Mouse (Mus musculus): ENCODE results near the gene Tnr. TPM values are rescaled to one million over a fixed set of nuclear protein-coding genes. Genes with fewer than 3 reads are reported as not detected.

Tnr gene
- polyA plus RNA-seq, 1 experiment from 2014 or later = 0.69 TPM

DNA sequence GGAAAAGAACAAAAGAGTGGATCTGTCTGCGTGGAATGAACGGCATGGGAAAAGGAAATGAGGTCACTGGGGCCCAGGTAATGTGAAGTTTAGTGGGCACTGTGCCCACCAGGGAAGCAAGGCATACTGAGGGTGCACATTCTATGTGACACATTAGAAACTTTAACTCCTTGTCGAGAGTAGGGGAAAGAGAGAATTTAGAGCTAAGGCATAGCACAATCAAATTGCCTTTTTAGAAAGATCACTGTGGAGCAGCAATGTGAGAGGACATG, 218.4 kb downstream of the Tnr start:
- H3K9ac ChIP-seq = no peak overlapping the region
- 44% methylated on average over 3 of the region's 3 CpGs for WGBS
- H3K27ac ChIP-seq = no peak overlapping the region
- H3K4me2 ChIP-seq = no peak overlapping the region
- no peaks in the 10 kb centered on the region for H3K36me3 ChIP-seq
- no peak overlapping the region for H3K4me3 ChIP-seq (replicated peaks)
- no peaks in the 10 kb centered on the region for H3K4me1 ChIP-seq
- ATAC-seq (ENCODE audit: insufficient read depth, low FRiP score, low read depth) = no peak
- no peaks in the 10 kb centered on the region for H3K27me3 ChIP-seq (replicated peaks)
- no peaks in the 10 kb centered on the region for H3K9me3 ChIP-seq

DNA sequence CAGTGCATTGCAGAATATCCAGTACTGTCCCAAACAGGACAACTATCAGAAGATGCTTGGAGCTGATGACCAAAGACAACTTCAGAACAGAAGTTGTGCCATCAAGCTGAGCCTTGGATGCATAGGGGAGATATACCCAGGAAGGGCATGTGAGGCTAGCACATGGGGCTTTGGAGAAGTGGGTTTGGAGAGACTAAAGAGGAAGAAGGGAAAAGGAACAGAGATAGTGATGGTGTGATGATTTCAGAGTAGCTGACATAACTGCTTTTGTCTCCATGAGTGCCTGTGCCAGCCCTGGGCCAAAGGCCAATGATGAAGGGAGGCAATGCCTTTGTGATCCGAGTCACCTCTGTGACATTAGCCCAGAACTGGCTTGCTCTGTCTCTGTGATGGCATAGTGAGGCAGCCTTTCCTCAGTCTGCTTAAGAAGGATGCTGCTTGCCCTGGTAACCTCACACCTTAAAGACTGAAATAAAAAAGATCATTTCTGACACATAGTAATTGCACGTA, 220.2 kb downstream of the Tnr start:
- H3K4me2 ChIP-seq = no peak overlapping the region
- no peaks in the 10 kb centered on the region for H3K27me3 ChIP-seq (replicated peaks)
- no peak overlapping the region for H3K27ac ChIP-seq
- WGBS = 77% methylated on average over 2 of the region's 2 CpGs
- no peak for ATAC-seq (ENCODE audit: insufficient read depth, low FRiP score, low read depth)
- H3K9ac ChIP-seq = no peak overlapping the region
- no peak overlapping the region for H3K4me3 ChIP-seq (replicated peaks)
- no peaks in the 10 kb centered on the region for H3K9me3 ChIP-seq
- no peaks in the 10 kb centered on the region for H3K4me1 ChIP-seq
- no peaks in the 10 kb centered on the region for H3K36me3 ChIP-seq

DNA sequence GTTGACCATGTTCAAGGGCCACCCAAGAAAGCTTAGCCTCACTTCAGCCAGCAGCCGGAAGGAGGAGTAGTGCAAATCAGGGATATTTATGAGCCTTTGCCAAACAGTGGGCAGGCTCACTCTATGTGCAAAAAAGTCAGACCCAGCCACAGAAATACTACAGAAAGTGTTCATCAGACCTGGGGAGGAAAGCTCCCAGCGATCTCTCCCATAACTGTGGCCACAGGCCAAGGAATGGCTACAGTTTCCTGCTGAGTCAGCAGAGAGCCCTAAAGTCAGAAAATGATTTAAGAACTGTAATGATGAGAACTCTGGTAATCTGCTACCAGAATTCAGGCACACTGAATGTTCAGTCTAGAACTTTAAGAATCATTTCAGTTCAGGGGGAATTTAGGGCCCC, 221.7 kb downstream of the Tnr start:
- Histone ChIP-seq H3K4me1 (no peaks in the 10 kb centered on the region), H3K27ac (no peak overlapping the region), H3K36me3 (no peaks in the 10 kb centered on the region), H3K27me3 (replicated peaks) (no peaks in the 10 kb centered on the region), H3K4me3 (replicated peaks) (no peak overlapping the region), H3K4me2 (no peak overlapping the region), H3K9me3 (no peaks in the 10 kb centered on the region), H3K9ac (no peak overlapping the region)
- 58% methylated on average over 2 of the region's 2 CpGs for WGBS
- no peak for ATAC-seq (ENCODE audit: insufficient read depth, low FRiP score, low read depth)

DNA sequence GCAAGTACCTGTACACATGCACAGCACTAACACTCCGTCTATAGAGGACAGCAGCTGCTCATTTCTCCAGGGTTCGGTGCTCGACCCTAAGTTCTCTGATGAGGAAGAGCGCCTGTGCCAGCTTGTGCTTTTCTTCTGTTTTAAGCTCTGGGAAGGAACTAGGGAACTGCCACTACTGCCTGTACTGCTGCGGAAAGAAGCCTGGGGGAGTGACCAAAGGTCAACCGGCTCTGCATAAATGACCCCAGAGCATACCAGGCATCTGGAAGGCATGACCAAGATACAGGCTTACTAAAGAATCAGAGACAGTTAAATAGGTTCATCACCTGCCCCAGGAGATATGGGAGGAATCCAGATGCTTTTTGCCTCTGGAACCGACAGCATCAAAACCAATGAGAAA, 224.4 kb downstream of the Tnr start:
- no peaks in the 10 kb centered on the region for H3K36me3 ChIP-seq
- 72% methylated on average over 7 of the region's 7 CpGs for WGBS
- no peaks in the 10 kb centered on the region for H3K9me3 ChIP-seq
- no peaks in the 10 kb centered on the region for H3K4me1 ChIP-seq
- H3K27me3 ChIP-seq (replicated peaks) = no peaks in the 10 kb centered on the region
- H3K27ac ChIP-seq = no peak overlapping the region
- no peak overlapping the region for H3K4me3 ChIP-seq (replicated peaks)
- ATAC-seq (ENCODE audit: insufficient read depth, low FRiP score, low read depth) = no peak
- H3K4me2 ChIP-seq = no peak overlapping the region
- no peak overlapping the region for H3K9ac ChIP-seq

DNA sequence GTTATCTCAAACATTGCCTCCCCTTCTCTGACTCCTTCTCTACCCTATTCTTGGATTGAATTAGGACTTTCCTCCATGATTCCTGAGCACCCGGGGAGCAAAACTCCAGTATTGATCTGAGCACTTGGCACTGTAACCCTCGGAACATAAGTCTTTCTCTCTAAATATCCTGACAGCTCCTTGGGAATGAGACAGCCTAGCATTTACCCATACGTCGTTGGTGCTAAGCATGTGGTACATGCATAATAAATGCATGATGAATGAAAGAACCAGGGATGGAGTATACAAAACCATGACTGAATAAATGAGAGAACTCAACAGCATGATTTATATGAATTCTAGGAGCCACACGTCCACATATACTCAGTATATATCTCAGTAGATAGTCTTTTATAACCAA, 226.8 kb downstream of the Tnr start:
- H3K27ac ChIP-seq = no peak overlapping the region
- WGBS = 45% methylated on average over 5 of the region's 5 CpGs
- ATAC-seq (ENCODE audit: insufficient read depth, low FRiP score, low read depth) = no peak

DNA sequence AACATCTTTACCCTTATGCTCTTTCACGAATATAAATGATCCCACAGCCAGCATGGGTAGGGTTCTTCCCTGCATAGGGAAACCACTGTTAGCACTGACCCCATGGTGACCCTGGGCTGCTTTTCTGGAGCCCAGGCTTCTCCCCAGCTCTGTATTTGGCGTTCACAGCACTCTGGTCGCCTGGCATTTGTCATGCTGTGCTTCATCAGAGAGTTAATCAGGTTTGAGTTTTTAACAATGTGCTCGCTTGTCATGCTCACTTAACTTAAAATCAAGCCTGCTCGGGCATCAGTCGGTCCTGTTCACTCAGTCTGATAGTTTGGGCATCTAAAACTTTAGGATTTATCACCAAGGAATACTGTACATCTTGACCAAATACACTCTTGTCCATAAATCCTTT, 227.3 kb downstream of the Tnr start:
- Histone ChIP-seq H3K4me2 (no peak overlapping the region), H3K9ac (no peak overlapping the region), H3K9me3 (no peaks in the 10 kb centered on the region), H3K4me1 (no peaks in the 10 kb centered on the region), H3K36me3 (no peaks in the 10 kb centered on the region), H3K27me3 (replicated peaks) (no peaks in the 10 kb centered on the region), H3K4me3 (replicated peaks) (no peak overlapping the region), H3K27ac (no peak overlapping the region)
- ATAC-seq (ENCODE audit: insufficient read depth, low FRiP score, low read depth) = no peak
- 42% methylated on average over 6 of the region's 6 CpGs for WGBS

More for the DNA sequence above, 226.8 kb downstream of the Tnr start:
- no peaks in the 10 kb centered on the region for H3K27me3 ChIP-seq (replicated peaks)
- H3K4me1 ChIP-seq = no peaks in the 10 kb centered on the region
- no peaks in the 10 kb centered on the region for H3K36me3 ChIP-seq
- H3K4me3 ChIP-seq (replicated peaks) = no peak overlapping the region
- no peak overlapping the region for H3K9ac ChIP-seq
- H3K9me3 ChIP-seq = no peaks in the 10 kb centered on the region
- no peak overlapping the region for H3K4me2 ChIP-seq

DNA sequence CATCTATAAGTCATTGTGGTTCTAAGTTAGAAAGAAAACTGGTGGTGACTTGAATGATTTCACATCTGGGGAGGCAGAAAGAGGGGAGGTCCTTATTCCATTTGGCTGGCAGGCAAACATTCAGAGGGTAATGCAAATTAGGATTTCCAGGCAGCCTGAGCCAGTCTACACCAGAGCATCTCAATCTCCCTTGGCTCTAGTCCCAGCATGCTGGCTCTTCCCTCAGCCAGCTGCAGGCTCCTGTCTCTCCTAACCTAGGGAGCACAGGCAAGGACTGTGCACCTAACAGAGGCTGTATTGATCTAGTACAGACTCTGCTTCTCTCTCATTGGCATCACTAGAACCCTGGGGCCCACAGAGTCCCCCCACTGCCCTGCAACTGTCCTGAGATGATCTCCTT, 237.4 kb downstream of the Tnr start:
- no peaks in the 10 kb centered on the region for H3K9me3 ChIP-seq

DNA sequence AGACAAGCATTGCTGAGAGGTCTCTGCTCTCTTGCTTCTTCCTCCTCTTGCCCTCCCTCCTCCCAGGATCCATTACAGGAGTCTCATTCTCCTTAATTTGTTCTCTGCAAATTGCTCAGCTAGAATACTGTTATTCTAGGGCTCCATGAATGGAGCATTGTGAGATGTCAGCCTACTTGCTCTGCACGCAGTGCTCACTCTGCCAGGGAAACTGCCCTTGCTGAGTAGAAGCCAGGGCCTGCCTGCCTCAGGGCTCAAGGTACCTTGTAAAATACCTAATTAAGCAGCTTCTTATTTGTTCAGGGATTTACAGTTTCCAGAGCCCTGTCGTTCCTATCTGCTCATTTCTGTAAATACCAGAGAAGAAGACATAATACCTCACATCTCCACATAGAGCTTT, 240.3 kb downstream of the Tnr start:
- Histone ChIP-seq H3K27me3 (replicated peaks) (no peaks in the 10 kb centered on the region), H3K36me3 (no peaks in the 10 kb centered on the region), H3K9ac (no peak overlapping the region), H3K4me3 (replicated peaks) (no peak overlapping the region), H3K27ac (no peak overlapping the region), H3K4me1 (no peaks in the 10 kb centered on the region), H3K9me3 (no peaks in the 10 kb centered on the region), H3K4me2 (no peak overlapping the region)
- 77% methylated on average over 2 of the region's 2 CpGs for WGBS
- no peak for ATAC-seq (ENCODE audit: insufficient read depth, low FRiP score, low read depth)

More for the DNA sequence above, 237.4 kb downstream of the Tnr start:
- Histone ChIP-seq H3K4me3 (replicated peaks) (no peak overlapping the region), H3K27me3 (replicated peaks) (no peaks in the 10 kb centered on the region), H3K9ac (no peak overlapping the region), H3K36me3 (no peaks in the 10 kb centered on the region), H3K4me2 (no peak overlapping the region), H3K4me1 (no peaks in the 10 kb centered on the region), H3K27ac (no peak overlapping the region)
- no peak for ATAC-seq (ENCODE audit: insufficient read depth, low FRiP score, low read depth)

DNA sequence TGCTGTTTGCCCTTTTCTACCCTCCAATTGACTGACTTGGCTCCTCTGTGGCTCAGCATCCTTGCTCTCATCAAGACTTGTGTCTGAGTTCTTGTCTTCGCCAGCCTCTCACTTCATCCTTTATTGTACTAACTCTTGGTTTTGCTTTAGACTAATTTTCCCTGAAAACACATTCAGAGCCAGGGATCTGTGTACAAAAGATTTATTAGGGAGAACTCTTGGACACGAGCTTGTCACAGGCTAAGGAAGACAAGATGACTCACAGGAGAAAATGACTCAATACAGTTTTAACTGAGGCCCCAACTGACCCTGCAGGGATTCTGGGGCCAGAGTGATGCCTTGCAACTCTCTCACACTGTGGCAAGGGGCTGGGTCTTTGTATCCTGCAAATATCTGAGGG, 241.3 kb downstream of the Tnr start:
- Histone ChIP-seq H3K27me3 (replicated peaks) (no peaks in the 10 kb centered on the region), H3K4me3 (replicated peaks) (no peak overlapping the region), H3K27ac (no peak overlapping the region), H3K4me1 (no peaks in the 10 kb centered on the region), H3K9me3 (no peaks in the 10 kb centered on the region), H3K36me3 (no peaks in the 10 kb centered on the region), H3K9ac (no peak overlapping the region), H3K4me2 (no peak overlapping the region)
- 63% methylated on average over 2 of the region's 2 CpGs for WGBS
- ATAC-seq (ENCODE audit: insufficient read depth, low FRiP score, low read depth) = no peak

DNA sequence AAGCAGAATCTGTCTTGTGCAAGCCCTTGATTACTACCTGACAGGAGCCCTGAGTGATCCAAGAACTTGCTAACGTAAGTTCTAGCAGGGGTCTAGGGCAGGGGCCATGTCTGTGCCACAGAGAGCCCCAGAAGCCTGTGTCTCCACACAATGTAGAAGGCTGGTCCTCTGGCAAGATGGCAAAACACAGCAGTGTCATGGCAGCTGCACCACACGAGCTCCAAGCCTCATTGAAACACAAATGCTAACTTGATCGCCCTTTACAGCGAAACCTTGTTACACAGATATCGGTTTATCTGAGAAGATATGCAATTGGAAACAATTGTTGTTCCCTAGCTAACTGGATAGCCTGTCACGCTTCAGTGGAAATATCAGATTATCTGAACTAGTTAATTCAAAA, 246.4 kb downstream of the Tnr start:
- ATAC-seq (ENCODE audit: insufficient read depth, low FRiP score, low read depth) = no peak
- no peak overlapping the region for H3K27ac ChIP-seq
- H3K27me3 ChIP-seq (replicated peaks) = no peaks in the 10 kb centered on the region
- H3K4me2 ChIP-seq = no peak overlapping the region
- H3K36me3 ChIP-seq = no peaks in the 10 kb centered on the region
- WGBS = 70% methylated on average over 6 of the region's 6 CpGs
- H3K9ac ChIP-seq = no peak overlapping the region
- H3K9me3 ChIP-seq = no peaks in the 10 kb centered on the region
- H3K4me1 ChIP-seq = no peaks in the 10 kb centered on the region
- H3K4me3 ChIP-seq (replicated peaks) = no peak overlapping the region

DNA sequence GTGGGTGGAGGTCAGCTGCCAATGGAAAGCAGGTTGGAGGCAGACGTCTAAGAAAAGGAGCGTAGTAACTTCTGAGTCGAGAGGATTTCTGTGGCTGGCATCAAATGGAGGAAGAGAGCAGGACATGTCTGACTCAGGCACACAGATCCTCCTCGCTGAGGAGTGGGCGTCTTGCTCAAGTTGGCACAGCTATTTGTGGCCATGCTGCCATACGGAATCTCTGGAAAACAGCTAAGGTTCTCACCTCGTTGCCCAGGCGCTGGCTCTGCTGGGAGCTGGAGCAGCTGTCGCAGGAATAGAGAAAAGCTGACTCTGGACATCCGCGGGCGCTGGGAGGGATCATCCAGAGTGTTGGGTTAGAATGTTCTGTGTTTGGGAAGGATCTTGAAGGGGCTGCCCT, 250.1 kb downstream of the Tnr start:
- Histone ChIP-seq H3K36me3 (no peaks in the 10 kb centered on the region), H3K9ac (no peak overlapping the region), H3K27me3 (replicated peaks) (no peaks in the 10 kb centered on the region), H3K9me3 (no peaks in the 10 kb centered on the region), H3K4me2 (no peak overlapping the region), H3K4me3 (replicated peaks) (no peak overlapping the region), H3K27ac (no peak overlapping the region), H3K4me1 (no peaks in the 10 kb centered on the region)
- WGBS = 76% methylated on average over 12 of the region's 12 CpGs
- ATAC-seq (ENCODE audit: insufficient read depth, low FRiP score, low read depth) = no peak

DNA sequence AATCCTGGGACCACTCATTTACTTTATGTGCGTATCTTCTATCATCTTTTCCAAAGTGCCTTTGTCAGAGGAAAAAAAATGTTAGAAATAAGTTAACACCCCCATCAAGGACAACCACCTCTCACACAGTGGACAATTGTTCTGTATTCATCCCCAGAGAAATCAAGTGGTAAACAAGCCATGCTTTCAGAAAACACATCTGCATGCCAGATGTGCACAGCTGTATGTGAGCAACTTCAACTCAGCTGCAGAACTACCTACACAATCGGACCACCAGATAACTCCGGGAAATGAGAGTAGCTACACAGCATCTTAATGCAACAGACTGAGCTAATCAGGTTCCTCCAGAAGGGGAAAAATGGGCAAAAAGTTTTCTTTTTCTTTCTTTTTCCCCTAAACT, 251.6 kb downstream of the Tnr start:
- H3K9ac ChIP-seq = no peak overlapping the region
- H3K27ac ChIP-seq = no peak overlapping the region
- H3K9me3 ChIP-seq = no peaks in the 10 kb centered on the region
- H3K27me3 ChIP-seq (replicated peaks) = no peaks in the 10 kb centered on the region
- WGBS = 63% methylated on average over 3 of the region's 3 CpGs
- H3K36me3 ChIP-seq = no peaks in the 10 kb centered on the region
- ATAC-seq (ENCODE audit: insufficient read depth, low FRiP score, low read depth) = no peak
- no peak overlapping the region for H3K4me3 ChIP-seq (replicated peaks)
- H3K4me2 ChIP-seq = no peak overlapping the region
- H3K4me1 ChIP-seq = no peaks in the 10 kb centered on the region

DNA sequence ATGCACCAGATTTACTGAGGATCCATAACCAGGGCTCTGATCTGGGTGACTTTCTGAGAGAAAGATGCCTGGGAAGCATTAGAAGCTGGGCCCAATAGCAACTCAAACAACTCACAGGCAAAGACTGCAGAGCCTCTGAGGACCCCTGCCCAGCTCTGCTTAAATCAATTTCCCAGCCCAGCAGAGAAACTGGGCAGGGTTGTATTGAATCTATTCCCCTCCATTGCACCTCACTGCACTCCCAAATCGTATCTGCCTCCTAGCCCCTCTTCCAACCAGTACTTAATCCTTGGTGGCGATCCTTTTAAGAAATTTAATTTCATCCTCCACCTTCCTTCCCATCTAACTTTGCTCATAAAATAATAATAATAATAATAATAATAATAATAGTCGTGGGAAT, 253.5 kb downstream of the Tnr start:
- WGBS = 83% methylated on average over 3 of the region's 3 CpGs
- no peaks in the 10 kb centered on the region for H3K27me3 ChIP-seq (replicated peaks)
- H3K27ac ChIP-seq = no peak overlapping the region
- H3K9ac ChIP-seq = no peak overlapping the region
- H3K4me3 ChIP-seq (replicated peaks) = no peak overlapping the region
- H3K4me2 ChIP-seq = no peak overlapping the region
- no peaks in the 10 kb centered on the region for H3K36me3 ChIP-seq
- no peaks in the 10 kb centered on the region for H3K4me1 ChIP-seq
- ATAC-seq (ENCODE audit: insufficient read depth, low FRiP score, low read depth) = no peak
- no peaks in the 10 kb centered on the region for H3K9me3 ChIP-seq

Measured in stomach, embryonic 15.5 days (tissue).